Mouse (Mus musculus) ES-Bruce4 (cell line): Measurements from ENCODE around the gene Gramd4. TPM values are rescaled to one million over a fixed set of nuclear protein-coding genes. Genes with fewer than 3 reads are reported as not detected.
A peak's percentile ranks its signal among the peaks of the same experiment; 100 is the strongest.

Source experiments
- H3K27ac ChIP-seq: 2 replicates; pipeline ENCODE4 v1.5.1; 2012; ENCODE audit warnings: low read length, inconsistent platforms; ENCODE audit not compliant: insufficient read depth
- H3K27me3 ChIP-seq: 2 replicates; pipeline ENCODE4 v1.6.1; 2012; ENCODE audit warnings: mild to moderate bottlenecking, low read length, inconsistent platforms; ENCODE audit not compliant: control insufficient read depth, poor library complexity, insufficient read depth, severe bottlenecking
- H3K36me3 ChIP-seq: 2 replicates; pipeline ENCODE4 v1.6.1; 2012; ENCODE audit warnings: inconsistent platforms, mild to moderate bottlenecking, low read length, moderate library complexity; ENCODE audit not compliant: control insufficient read depth, poor library complexity, insufficient read depth, severe bottlenecking
- H3K4me1 ChIP-seq: one replicate; pipeline ENCODE4 v1.8.1; 2011; ENCODE audit warnings: low read length; ENCODE audit not compliant: control insufficient read depth, insufficient read depth
- H3K4me3 ChIP-seq: 2 replicates; pipeline ENCODE4 v1.5.1; 2011; ENCODE audit warnings: low read depth, mild to moderate bottlenecking, low read length
- H3K9ac ChIP-seq: 2 replicates; pipeline ENCODE4 v1.6.1; 2012; ENCODE audit warnings: low read depth, mild to moderate bottlenecking, inconsistent platforms; ENCODE audit not compliant: poor library complexity, severe bottlenecking
- H3K9me3 ChIP-seq: replicated peaks from 2 replicates; pipeline ENCODE4 v1.6.1; 2012; ENCODE audit warnings: mild to moderate bottlenecking, low read length, inconsistent platforms; ENCODE audit not compliant: control insufficient read depth, poor library complexity, insufficient read depth, severe bottlenecking
- CTCF ChIP-seq: IDR thresholded peaks from one replicate; pipeline ENCODE4 v1.8.1; 2011; ENCODE audit warnings: low read depth, low read length
- EP300 ChIP-seq: IDR thresholded peaks from 2 replicates; pipeline ENCODE4 v1.6.1; 2011; ENCODE audit warnings: low read depth, low read length; ENCODE audit not compliant: insufficient read depth
- POLR2A ChIP-seq: IDR thresholded peaks from one replicate; pipeline ENCODE4 v1.8.1; 2011; ENCODE audit warnings: low read length; ENCODE audit not compliant: insufficient read depth
- polyA plus RNA-seq: library from polyadenylated mRNA; stranded (reverse); fragments of >200 nt; gene quantifications from 2 replicates; pipeline ENCODE4 v1.2.4, GENCODE M21; 2011; ENCODE audit warnings: low read depth; ENCODE audit not compliant: missing spikeins, insufficient read depth, insufficient read length

The Gramd4 gene
- polyA plus RNA-seq, 1 experiment: 22.6 TPM

DNA sequence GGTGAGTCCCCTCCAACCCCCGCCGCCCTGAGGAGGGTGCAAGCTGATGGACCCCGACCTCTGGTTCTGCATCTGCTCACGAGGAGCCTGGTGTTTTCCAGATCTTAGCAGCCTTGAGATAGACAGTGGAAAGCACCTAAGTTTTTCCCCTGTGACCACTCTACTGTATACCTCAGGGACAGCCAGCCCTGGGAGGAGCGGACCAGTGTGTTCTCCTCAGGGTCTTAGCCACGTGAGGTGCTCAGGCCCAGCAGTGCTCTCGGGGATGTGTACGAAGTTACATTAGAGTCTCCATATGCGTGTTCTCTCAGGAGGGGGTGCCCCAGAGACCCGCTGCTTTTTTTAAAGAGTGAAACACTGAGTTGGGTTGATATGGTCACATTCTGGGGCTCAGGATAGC lies 73.2 kb downstream of the Gramd4 start:
- no peak overlapping the region for H3K9ac ChIP-seq
- H3K36me3 ChIP-seq: no peaks in the 10 kb centered on the region
- H3K4me3 ChIP-seq: no peak overlapping the region
- H3K27me3 ChIP-seq: no peaks in the 10 kb centered on the region
- no peaks in the 10 kb centered on the region for H3K9me3 ChIP-seq
- TF ChIP-seq EP300: no peak
- TF ChIP-seq CTCF: no peak
- no peak for TF ChIP-seq POLR2A
- no peaks in the 10 kb centered on the region for H3K4me1 ChIP-seq
- no peak overlapping the region for H3K27ac ChIP-seq

DNA sequence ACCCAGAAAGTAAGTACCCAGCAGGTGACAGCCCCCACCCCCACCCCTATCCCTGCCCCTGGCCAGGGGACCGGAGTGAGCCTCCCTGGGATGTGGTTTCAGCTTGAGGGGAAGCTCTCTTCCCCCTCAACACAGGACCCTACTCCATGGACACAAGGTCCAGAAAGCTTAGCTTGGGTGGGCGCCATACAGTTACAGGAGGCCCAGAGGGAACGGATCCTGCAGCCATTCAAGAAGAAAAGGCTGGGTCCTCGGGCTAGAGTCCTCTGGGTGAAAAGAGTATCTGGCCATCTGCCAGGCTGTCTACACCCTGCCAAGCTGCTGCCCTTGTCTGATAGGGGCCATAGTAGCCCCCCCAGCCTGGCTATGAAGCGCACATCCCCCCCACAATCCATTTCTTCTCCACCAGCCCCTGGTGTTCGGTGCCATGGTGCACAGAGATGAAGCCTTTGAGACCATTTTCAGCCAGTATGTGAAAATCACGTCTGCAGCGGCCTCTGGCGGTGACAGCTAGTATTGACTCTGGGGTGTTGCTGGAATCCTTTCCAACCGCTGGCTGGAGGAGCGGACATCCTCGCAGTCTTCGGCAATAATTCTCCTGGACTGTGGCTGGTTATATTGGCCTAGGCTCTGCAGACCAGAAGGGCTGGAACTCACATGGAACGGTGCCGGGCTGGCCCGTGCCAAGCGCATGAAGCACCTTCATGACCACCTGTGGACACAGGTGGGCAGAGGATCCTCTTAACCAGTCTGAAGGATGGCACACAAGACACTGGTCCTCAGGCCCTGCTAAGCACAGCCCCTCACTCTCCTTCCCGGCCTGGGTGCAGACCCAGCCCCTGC lies 77.7 kb downstream of the Gramd4 start:
- no peaks in the 10 kb centered on the region for H3K36me3 ChIP-seq
- H3K4me3 ChIP-seq: no peak overlapping the region
- no peak overlapping the region for H3K27ac ChIP-seq
- no peaks in the 10 kb centered on the region for H3K4me1 ChIP-seq
- H3K9me3 ChIP-seq: no peaks in the 10 kb centered on the region
- H3K9ac ChIP-seq: no peak overlapping the region
- no peak for TF ChIP-seq EP300
- TF ChIP-seq CTCF: peak; percentile 89
- TF ChIP-seq POLR2A: no peak
- no peaks in the 10 kb centered on the region for H3K27me3 ChIP-seq

DNA sequence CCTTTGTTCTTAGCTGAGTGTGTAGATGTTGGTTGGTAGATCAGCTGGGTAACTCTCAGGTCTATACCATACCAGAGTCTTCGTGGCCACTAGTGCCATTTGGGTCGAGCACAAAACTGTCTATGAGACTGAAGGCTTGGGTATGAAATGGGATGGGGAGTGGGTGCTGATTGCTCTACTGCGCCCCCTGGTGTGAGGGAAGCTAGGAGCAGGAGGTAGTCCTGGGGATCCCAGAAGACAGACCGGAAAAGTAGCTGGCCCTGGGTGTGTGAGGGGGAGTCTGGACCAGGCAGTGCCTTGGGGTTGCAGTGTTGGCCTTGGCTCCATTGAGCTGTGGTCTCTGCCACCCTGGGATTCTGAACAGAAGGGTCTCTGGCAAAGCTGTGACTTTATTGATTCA lies 80.1 kb downstream of the Gramd4 start:
- Histone ChIP-seq H3K4me1 (peaks cover 2% of the 10 kb centered on the region), H3K9ac (no peak overlapping the region), H3K27ac (no peak overlapping the region), H3K9me3 (no peaks in the 10 kb centered on the region), H3K27me3 (no peaks in the 10 kb centered on the region), H3K36me3 (no peaks in the 10 kb centered on the region), H3K4me3 (no peak overlapping the region)
- peak; percentile 61 for TF ChIP-seq CTCF
- TF ChIP-seq POLR2A: no peak
- TF ChIP-seq EP300: no peak

DNA sequence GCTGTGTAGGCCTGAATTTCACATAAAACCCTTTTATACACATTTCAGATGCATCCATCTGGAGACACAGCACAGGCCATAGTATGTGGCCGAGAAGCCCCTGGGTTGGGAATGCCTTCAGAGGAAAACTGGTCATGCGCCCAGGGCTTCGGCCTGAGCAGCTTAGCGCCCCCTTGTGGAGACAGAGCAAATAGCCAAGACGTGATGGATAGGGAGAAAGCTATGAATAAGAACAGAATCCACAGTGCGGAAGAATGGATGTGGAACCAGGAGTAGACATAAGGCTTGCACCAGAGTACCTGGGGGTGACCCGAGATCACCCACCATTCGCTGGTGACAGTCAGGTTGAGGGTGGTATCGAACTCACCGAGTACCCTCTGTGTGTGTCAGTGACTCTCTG lies 82.8 kb downstream of the Gramd4 start:
- no peaks in the 10 kb centered on the region for H3K36me3 ChIP-seq
- H3K9me3 ChIP-seq: no peaks in the 10 kb centered on the region
- H3K4me1 ChIP-seq: peaks cover 2% of the 10 kb centered on the region
- TF ChIP-seq CTCF: peak; percentile 96
- no peak for TF ChIP-seq POLR2A
- no peak for TF ChIP-seq EP300
- no peak overlapping the region for H3K4me3 ChIP-seq
- H3K9ac ChIP-seq: no peak overlapping the region
- no peaks in the 10 kb centered on the region for H3K27me3 ChIP-seq
- H3K27ac ChIP-seq: no peak overlapping the region

DNA sequence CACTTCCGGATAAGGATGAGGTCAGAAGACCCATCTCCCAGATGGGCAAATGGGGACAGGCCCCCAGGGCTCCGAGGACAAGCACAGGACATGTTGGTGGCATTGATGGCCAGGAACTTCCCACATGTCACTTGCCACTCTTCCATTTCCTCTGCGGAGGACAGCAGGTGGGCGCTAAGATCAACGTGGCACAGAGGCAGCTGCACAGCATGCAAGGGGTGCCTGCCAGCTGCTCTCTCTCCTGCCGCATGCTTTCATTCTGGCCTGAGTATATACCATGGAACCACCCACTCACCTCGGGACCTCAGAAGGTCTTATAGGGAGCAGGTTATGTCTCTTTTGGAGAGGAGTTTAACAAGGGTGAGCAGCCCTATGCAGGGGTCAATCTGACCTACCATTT lies 87.1 kb downstream of the Gramd4 start:
- H3K27me3 ChIP-seq: no peaks in the 10 kb centered on the region
- no peak for TF ChIP-seq POLR2A
- no peak for TF ChIP-seq CTCF
- no peak for TF ChIP-seq EP300
- H3K4me3 ChIP-seq: no peak overlapping the region
- H3K27ac ChIP-seq: no peak overlapping the region
- H3K4me1 ChIP-seq: peaks cover 2% of the 10 kb centered on the region
- no peaks in the 10 kb centered on the region for H3K9me3 ChIP-seq
- H3K9ac ChIP-seq: no peak overlapping the region
- no peaks in the 10 kb centered on the region for H3K36me3 ChIP-seq

DNA sequence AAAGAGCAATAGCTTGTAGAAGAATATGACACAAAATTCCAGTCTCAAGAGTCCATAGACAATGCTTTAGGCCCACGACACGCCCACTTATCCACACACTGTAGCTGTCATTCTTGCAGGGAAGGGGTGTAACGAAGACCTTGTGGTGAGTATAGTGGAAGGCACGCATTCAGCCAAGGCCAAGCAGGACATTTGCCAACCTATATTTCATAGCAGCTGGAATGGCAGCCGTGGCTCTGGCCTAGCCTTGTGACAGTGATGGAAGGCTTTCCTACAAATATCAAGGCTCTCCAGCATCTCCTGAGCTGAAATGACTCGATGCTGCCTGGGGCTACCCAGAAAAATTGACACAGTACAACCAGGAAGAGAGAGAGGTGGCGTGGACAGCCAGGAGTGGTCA lies 87.6 kb downstream of the Gramd4 start:
- H3K27me3 ChIP-seq: no peaks in the 10 kb centered on the region
- no peaks in the 10 kb centered on the region for H3K9me3 ChIP-seq
- H3K27ac ChIP-seq: no peak overlapping the region
- H3K4me3 ChIP-seq: no peak overlapping the region
- H3K9ac ChIP-seq: no peak overlapping the region
- no peaks in the 10 kb centered on the region for H3K36me3 ChIP-seq
- TF ChIP-seq EP300 (no peak), POLR2A (no peak), CTCF (no peak)
- peaks cover 2% of the 10 kb centered on the region for H3K4me1 ChIP-seq
